Mouse (Mus musculus): ENCODE measurements at regions not wholly inside any gene's neighbourhood (a gene's known extent, or its start where the extent isn't known, plus 50 kb on each side); places are given as distances from the start of the nearest gene placed in this dataset.

- Histone ChIP-seq H3K27ac (replicated peaks) (no peak overlapping the region), H3K4me2 (replicated peaks; ENCODE audit: low read depth) (no peak overlapping the region), H3K4me3 (ENCODE audit: low read depth, low read length) (no peak overlapping the region), H3K9me3 (ENCODE audit: control insufficient read depth, low read length) (no peaks in the 10 kb centered on the region), H3K27me3 (ENCODE audit: control insufficient read depth, insufficient read depth, low read length) (no peaks in the 10 kb centered on the region), H3K4me1 (replicated peaks; ENCODE audit: control insufficient read depth, insufficient read depth) (no peaks in the 10 kb centered on the region), H3K9ac (ENCODE audit: low read length) (no peak overlapping the region), H3K36me3 (ENCODE audit: control insufficient read depth, insufficient read depth, low read length) (no peaks in the 10 kb centered on the region)
- TF ChIP-seq EP300 (optimal IDR thresholded peaks at IDR 0.05) (no peak), CTCF (IDR thresholded peaks at IDR 0.05; ENCODE audit: low read depth) (no peak)
- ATAC-seq (ENCODE audit: low FRiP score, low TSS enrichment) (no peak), DNase-seq (ENCODE audit: low spot score) (no peak)
- WGBS = 70% methylated on average over 4 of the region's 4 CpGs
These were observed 51.0 kb upstream of the Car12 start for GRCm38 (mm10) chr9:66662443-66662842.
